Mouse (Mus musculus) lung, adult 2 months (tissue): ENCODE results near the gene Acot4. TPM values are rescaled to one million over a fixed set of nuclear protein-coding genes. Genes with fewer than 3 reads are reported as not detected.
"Not testable (repeated sequence)": the region's sequence is repeated elsewhere in the genome, so short reads cannot be mapped to it uniquely, and the experiment has no call there.

Source experiments
- DNase-seq: peaks from one replicate; pipeline ENCODE4 v3.0.0; 2022
- H3K4me1 ChIP-seq: fragments of 200-500 bp; 2 replicates; pipeline ENCODE4 v1.6.1; 2011; ENCODE audit warnings: low read length; ENCODE audit not compliant: control insufficient read depth, insufficient read depth
- H3K4me3 ChIP-seq: fragments of 200-500 bp; replicated peaks from 2 replicates; pipeline ENCODE3; 2011; ENCODE audit warnings: low read depth, mild to moderate bottlenecking, control low read depth, low read length; ENCODE audit errors: extremely low read depth
- CTCF ChIP-seq: fragments of 200-500 bp; IDR thresholded peaks from 2 replicates; pipeline ENCODE4 v1.5.1; 2011; ENCODE audit warnings: mild to moderate bottlenecking, low read length, control low read depth; ENCODE audit not compliant: insufficient read depth
- POLR2A ChIP-seq: fragments of 200-500 bp; IDR thresholded peaks from 2 replicates; pipeline ENCODE4 v1.6.1; 2011; ENCODE audit warnings: low read depth, mild to moderate bottlenecking, control low read depth, low read length, borderline replicate concordance; ENCODE audit errors: extremely low read depth
- WGBS: fragments of 180-500 bp; shearing (Covaris S2); methylation state at CpG from one replicate; pipeline ENCODE4 v1.1.7; 2018; 5-methylcytosine and 5-hydroxymethylcytosine counted together
- polyA plus RNA-seq: library from polyadenylated mRNA; depleted of rRNA; stranded (reverse); fragments of >200 nt; gene quantifications from 2 replicates; pipeline ENCODE4 v1.2.3, GENCODE M21; 2012; rRNA removed

The Acot4 gene
- polyA plus RNA-seq, 1 experiment, result 0.40 TPM

DNA sequence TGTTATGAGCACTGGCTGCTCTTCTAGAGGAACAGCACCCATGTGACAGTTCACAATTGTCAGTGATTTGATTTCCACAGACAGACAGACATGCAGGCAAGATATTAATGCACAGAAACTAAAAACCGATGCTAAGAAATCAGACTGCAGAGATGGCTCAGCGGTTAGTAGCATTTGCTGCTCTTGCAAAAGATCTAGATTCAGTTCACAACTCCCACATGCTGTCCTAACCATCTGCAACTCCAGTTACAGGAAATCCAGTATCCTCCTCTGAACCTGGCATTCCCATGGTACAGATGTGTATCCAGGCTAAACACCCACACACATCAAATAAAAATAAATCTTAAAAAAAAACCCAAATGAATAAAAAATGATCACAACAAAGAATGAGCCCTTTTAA, 33.5 kb downstream of the Acot4 start:
- WGBS, result 94% methylated on average over 2 of the region's 2 CpGs
- DNase-seq, result no peak
- Histone ChIP-seq H3K4me1 (no peaks in the 10 kb centered on the region), H3K4me3 (no peak overlapping the region)
- TF ChIP-seq POLR2A (no peak), CTCF (no peak)

DNA sequence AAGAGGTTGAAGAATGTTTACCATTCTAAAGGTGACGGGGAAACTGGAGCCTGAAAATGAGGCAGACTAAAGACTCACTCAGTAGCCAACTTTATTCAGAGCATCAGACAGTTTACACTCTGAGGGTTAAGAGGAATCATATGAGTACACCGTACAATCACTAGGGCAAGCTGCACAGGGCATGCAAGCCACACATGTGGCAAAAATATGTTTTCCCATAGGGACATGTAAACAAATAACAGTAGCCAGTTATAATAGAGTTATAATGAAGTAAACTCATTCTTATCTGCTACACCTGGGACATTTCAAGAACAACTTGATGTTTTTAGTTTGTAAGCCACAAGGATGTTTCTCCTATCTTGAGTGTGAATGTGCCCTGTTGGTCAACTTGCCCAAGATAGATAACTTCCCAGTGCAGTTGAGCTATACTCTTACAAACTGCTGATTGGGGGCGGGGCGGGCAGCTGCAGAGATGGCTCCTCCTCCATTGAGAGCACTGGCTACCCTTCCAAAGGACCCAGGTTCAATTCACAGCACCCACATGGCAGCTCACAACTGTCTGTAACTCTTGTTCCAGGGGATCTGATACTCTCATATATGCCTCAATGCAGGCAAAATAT, 39.3 kb downstream of the Acot4 start:
- Histone ChIP-seq H3K4me1 (no peaks in the 10 kb centered on the region), H3K4me3 (no peak overlapping the region)
- no peak for TF ChIP-seq CTCF
- no peak for TF ChIP-seq POLR2A
- WGBS, result 76% methylated on average over 4 of the region's 4 CpGs
- no peak for DNase-seq

- 81% methylated on average over 2 of the region's 2 CpGs for WGBS
- Histone ChIP-seq H3K4me1 (no peaks in the 10 kb centered on the region), H3K4me3 (no peak overlapping the region)
- DNase-seq, result no peak
- TF ChIP-seq POLR2A (no peak), CTCF (no peak)
These were observed 45.7 kb downstream of the Acot4 start for GRCm38 (mm10) chr12:84083842-84084241.

- TF ChIP-seq POLR2A, result no peak
- no peak for TF ChIP-seq CTCF
- WGBS, result 71% methylated on average over 4 of the region's 4 CpGs
- Histone ChIP-seq H3K4me1 (no peaks in the 10 kb centered on the region), H3K4me3 (no peak overlapping the region)
- DNase-seq, result no peak
These were observed 46.4 kb downstream of the Acot4 start for GRCm38 (mm10) chr12:84084581-84084980.

GRCm38 (mm10) chr12:84094666-84095065, 56.5 kb downstream of the Acot4 start:
- not testable (repeated sequence) for DNase-seq, H3K4me3 ChIP-seq, H3K4me1 ChIP-seq
- 93% methylated on average over 5 of the region's 5 CpGs for WGBS

Other genes with a start within 250 kb of the Acot4 start
- gene Numb, start 116.4 kb upstream of the Acot4 start, polyA plus RNA-seq, result 155 and 165 TPM in 2 replicates
- gene Riox1, start 87.8 kb upstream of the Acot4 start, polyA plus RNA-seq, result 19.1 and 29.8 TPM in 2 replicates
- 0.05 TPM in 1 of 2 replicates, not detected in the other for gene Heatr4, start 53.5 kb upstream of the Acot4 start, polyA plus RNA-seq
- 18.4 and 20.3 TPM in 2 replicates for gene Acot2, start 50.5 kb upstream of the Acot4 start, polyA plus RNA-seq
- gene Acot1, start 28.9 kb upstream of the Acot4 start, polyA plus RNA-seq, result 28.8 and 29.2 TPM in 2 replicates
- not detected in 2 replicates for gene Gm49366, start 556 bp downstream of the Acot4 start, polyA plus RNA-seq
- not detected in 2 replicates for gene Acot3, start 13.8 kb downstream of the Acot4 start, polyA plus RNA-seq
- not detected in 2 replicates for gene Acot5, start 30.9 kb downstream of the Acot4 start, polyA plus RNA-seq
- 1.9 TPM in 2 replicates for gene Acot6, start 62.3 kb downstream of the Acot4 start, polyA plus RNA-seq
- gene Dnal1, start 76.0 kb downstream of the Acot4 start, polyA plus RNA-seq, result 4.6 and 9.2 TPM in 2 replicates
- 0.84 and 1.3 TPM in 2 replicates for gene Pnma1, start 110.1 kb downstream of the Acot4 start, polyA plus RNA-seq
- gene Elmsan1, start 180.5 kb downstream of the Acot4 start, polyA plus RNA-seq, result 26.5 and 29.5 TPM in 2 replicates
- 7.3 and 14.5 TPM in 2 replicates for gene Ptgr2, start 246.9 kb downstream of the Acot4 start, polyA plus RNA-seq